Mouse (Mus musculus): Measurements from ENCODE around the gene Frmd4b. TPM values are rescaled to one million over a fixed set of nuclear protein-coding genes. Genes with fewer than 3 reads are reported as not detected.

The Frmd4b gene
- polyA plus RNA-seq, 1 experiment from 2014 or later, result 15.7 TPM

DNA sequence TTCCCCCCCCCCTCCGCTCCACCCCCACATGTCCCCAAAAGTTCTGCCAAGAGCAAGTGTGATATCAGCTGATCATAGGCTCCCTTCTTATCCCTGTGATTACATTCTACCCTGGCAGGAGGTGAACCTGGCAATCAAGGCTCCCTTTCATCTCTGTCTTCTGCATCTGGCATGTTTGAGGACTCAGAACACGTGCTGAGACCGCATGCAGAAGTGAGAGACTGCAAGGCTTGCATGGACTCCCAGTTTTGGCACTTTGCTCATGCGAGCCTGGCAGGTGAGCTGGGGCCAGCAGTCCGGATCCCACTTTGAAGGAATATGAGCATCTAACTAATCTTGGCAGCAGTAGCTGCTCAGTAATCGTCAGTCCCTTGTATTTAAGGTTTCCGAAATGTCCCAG, 39.1 kb downstream of the Frmd4b start:
- Histone ChIP-seq H3K4me3 (no peak overlapping the region), H3K27ac (no peak overlapping the region), H3K4me1 (peaks cover 26% of the 10 kb centered on the region), H3K9ac (no peak overlapping the region), H3K27me3 (no peaks in the 10 kb centered on the region), H3K36me3 (no peaks in the 10 kb centered on the region), H3K4me2 (no peak overlapping the region), H3K9me3 (no peaks in the 10 kb centered on the region)
- WGBS, result 78% methylated on average over 7 of the region's 7 CpGs
- no peak for ATAC-seq (ENCODE audit: borderline replicate concordance, extremely low read depth, low FRiP score, low TSS enrichment)

- no peak for ATAC-seq (ENCODE audit: borderline replicate concordance, extremely low read depth, low FRiP score, low TSS enrichment)
- no peaks in the 10 kb centered on the region for H3K27me3 ChIP-seq
- peaks cover 22% of the 10 kb centered on the region for H3K4me1 ChIP-seq
- H3K9ac ChIP-seq, result no peak overlapping the region
- H3K9me3 ChIP-seq, result no peaks in the 10 kb centered on the region
- H3K27ac ChIP-seq, result no peak overlapping the region
- H3K36me3 ChIP-seq, result no peaks in the 10 kb centered on the region
- WGBS, result 65% methylated on average over 4 of the region's 4 CpGs
- no peak overlapping the region for H3K4me2 ChIP-seq
- no peak overlapping the region for H3K4me3 ChIP-seq
Measured at GRCm38 (mm10) chr6:97577349-97577748, 40.0 kb downstream of the Frmd4b start.

- Histone ChIP-seq H3K27me3 (no peaks in the 10 kb centered on the region), H3K4me3 (no peak overlapping the region), H3K36me3 (no peaks in the 10 kb centered on the region), H3K4me1 (peaks cover 18% of the 10 kb centered on the region), H3K9me3 (no peaks in the 10 kb centered on the region), H3K4me2 (no peak overlapping the region), H3K27ac (no peak overlapping the region), H3K9ac (no peak overlapping the region)
- no peak for ATAC-seq (ENCODE audit: borderline replicate concordance, extremely low read depth, low FRiP score, low TSS enrichment)
- 36% methylated on average over 7 of the region's 7 CpGs for WGBS
Measured at GRCm38 (mm10) chr6:97576565-97577346, 40.6 kb downstream of the Frmd4b start.

GRCm38 (mm10) chr6:97576096-97576495, 41.2 kb downstream of the Frmd4b start:
- H3K9ac ChIP-seq, result no peak overlapping the region
- no peak overlapping the region for H3K27ac ChIP-seq
- WGBS, result 90% methylated on average over 7 of the region's 7 CpGs
- no peaks in the 10 kb centered on the region for H3K27me3 ChIP-seq
- no peaks in the 10 kb centered on the region for H3K36me3 ChIP-seq
- no peaks in the 10 kb centered on the region for H3K9me3 ChIP-seq
- no peak overlapping the region for H3K4me3 ChIP-seq
- no peak overlapping the region for H3K4me2 ChIP-seq
- H3K4me1 ChIP-seq, result peaks cover 16% of the 10 kb centered on the region
- no peak for ATAC-seq (ENCODE audit: borderline replicate concordance, extremely low read depth, low FRiP score, low TSS enrichment)

- Histone ChIP-seq H3K9me3 (no peaks in the 10 kb centered on the region), H3K36me3 (no peaks in the 10 kb centered on the region), H3K4me1 (peaks cover 14% of the 10 kb centered on the region; the same call in 1 of the 2 replicates), H3K4me3 (no peak overlapping the region), H3K27me3 (no peaks in the 10 kb centered on the region), H3K27ac (no peak overlapping the region), H3K4me2 (no peak overlapping the region), H3K9ac (no peak overlapping the region)
- 71% methylated on average over 5 of the region's 5 CpGs for WGBS
- no peak for ATAC-seq (ENCODE audit: borderline replicate concordance, extremely low read depth, low FRiP score, low TSS enrichment)
Measured at GRCm38 (mm10) chr6:97574973-97575372, 42.4 kb downstream of the Frmd4b start.

- H3K27ac ChIP-seq, result no peak overlapping the region
- peaks cover 8% of the 10 kb centered on the region; the same call in 1 of the 2 replicates for H3K4me1 ChIP-seq
- H3K9ac ChIP-seq, result no peak overlapping the region
- H3K4me2 ChIP-seq, result no peak overlapping the region
- H3K4me3 ChIP-seq, result no peak overlapping the region
- H3K36me3 ChIP-seq, result no peaks in the 10 kb centered on the region
- H3K9me3 ChIP-seq, result no peaks in the 10 kb centered on the region
- 81% methylated on average over 5 of the region's 5 CpGs for WGBS
- no peak for ATAC-seq (ENCODE audit: borderline replicate concordance, extremely low read depth, low FRiP score, low TSS enrichment)
- no peaks in the 10 kb centered on the region for H3K27me3 ChIP-seq
Measured at GRCm38 (mm10) chr6:97572226-97572625, 45.1 kb downstream of the Frmd4b start.

DNA sequence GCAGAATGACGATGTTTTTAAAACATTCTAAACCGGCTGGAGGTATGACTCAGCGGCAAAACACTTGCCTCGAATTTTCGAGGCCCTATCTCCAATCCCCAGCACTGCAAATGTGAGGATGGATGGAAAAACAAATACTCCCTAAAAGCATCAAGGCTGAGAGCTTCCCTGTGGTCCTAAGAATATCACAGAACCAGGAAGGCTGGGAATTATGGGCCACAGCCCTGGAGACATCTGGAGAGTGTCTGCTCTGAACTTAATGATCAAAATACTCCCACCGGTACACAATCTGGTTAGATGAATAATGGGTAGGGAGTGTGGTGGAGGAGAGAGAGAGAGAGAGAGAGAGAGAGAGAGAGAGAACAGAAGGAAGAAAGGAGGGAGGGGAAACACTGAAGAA, 48.8 kb downstream of the Frmd4b start:
- no peak for ATAC-seq (ENCODE audit: borderline replicate concordance, extremely low read depth, low FRiP score, low TSS enrichment)
- Histone ChIP-seq H3K9ac (no peak overlapping the region), H3K27ac (no peak overlapping the region), H3K27me3 (no peaks in the 10 kb centered on the region), H3K4me1 (no peaks in the 10 kb centered on the region), H3K4me3 (no peak overlapping the region), H3K36me3 (no peaks in the 10 kb centered on the region), H3K9me3 (no peaks in the 10 kb centered on the region), H3K4me2 (no peak overlapping the region)
- 17% methylated on average over 6 of the region's 6 CpGs for WGBS

- H3K36me3 ChIP-seq, result no peaks in the 10 kb centered on the region
- no peak overlapping the region for H3K27ac ChIP-seq
- no peaks in the 10 kb centered on the region for H3K4me1 ChIP-seq
- H3K4me3 ChIP-seq, result no peak overlapping the region
- no peaks in the 10 kb centered on the region for H3K9me3 ChIP-seq
- H3K9ac ChIP-seq, result no peak overlapping the region
- no peak for ATAC-seq (ENCODE audit: borderline replicate concordance, extremely low read depth, low FRiP score, low TSS enrichment)
- no peak overlapping the region for H3K4me2 ChIP-seq
- no peaks in the 10 kb centered on the region for H3K27me3 ChIP-seq
- 62% methylated on average over 4 of the region's 4 CpGs for WGBS
Measured at GRCm38 (mm10) chr6:97566746-97567145, 50.6 kb downstream of the Frmd4b start.

GRCm38 (mm10) chr6:97557147-97557546, 60.2 kb downstream of the Frmd4b start:
- H3K9ac ChIP-seq, result no peak overlapping the region
- no peaks in the 10 kb centered on the region for H3K36me3 ChIP-seq
- no peak overlapping the region for H3K4me2 ChIP-seq
- H3K9me3 ChIP-seq, result no peaks in the 10 kb centered on the region
- H3K27ac ChIP-seq, result no peak overlapping the region
- WGBS, result 69% methylated on average over 8 of the region's 8 CpGs
- no peaks in the 10 kb centered on the region for H3K27me3 ChIP-seq
- peaks cover 16% of the 10 kb centered on the region for H3K4me1 ChIP-seq
- ATAC-seq (ENCODE audit: borderline replicate concordance, extremely low read depth, low FRiP score, low TSS enrichment), result no peak
- no peak overlapping the region for H3K4me3 ChIP-seq

DNA sequence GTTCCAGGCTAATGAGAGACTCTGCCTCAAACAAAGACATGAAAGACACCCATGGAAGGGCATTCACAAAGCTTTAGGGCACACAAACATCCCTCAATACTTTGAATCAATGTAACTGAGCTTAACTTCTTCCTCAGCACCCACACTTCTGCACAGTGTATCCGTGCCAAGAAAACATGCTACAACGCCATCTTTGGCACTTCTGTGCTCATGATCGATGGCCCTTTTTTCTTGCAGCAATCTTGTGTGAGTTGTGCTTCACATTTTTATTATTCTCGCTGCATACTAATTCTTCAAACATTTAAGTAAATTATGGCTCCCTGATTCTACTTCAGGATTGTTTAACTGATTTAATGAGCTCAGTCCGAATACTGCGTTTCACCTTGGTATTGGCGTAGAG, 61.7 kb downstream of the Frmd4b start:
- Histone ChIP-seq H3K4me2 (no peak overlapping the region), H3K27ac (no peak overlapping the region), H3K9me3 (no peaks in the 10 kb centered on the region), H3K36me3 (no peaks in the 10 kb centered on the region), H3K4me3 (no peak overlapping the region), H3K27me3 (no peaks in the 10 kb centered on the region), H3K4me1 (peaks cover 25% of the 10 kb centered on the region), H3K9ac (no peak overlapping the region)
- ATAC-seq (ENCODE audit: borderline replicate concordance, extremely low read depth, low FRiP score, low TSS enrichment), result no peak
- WGBS, result 94% methylated on average over 7 of the region's 7 CpGs

DNA sequence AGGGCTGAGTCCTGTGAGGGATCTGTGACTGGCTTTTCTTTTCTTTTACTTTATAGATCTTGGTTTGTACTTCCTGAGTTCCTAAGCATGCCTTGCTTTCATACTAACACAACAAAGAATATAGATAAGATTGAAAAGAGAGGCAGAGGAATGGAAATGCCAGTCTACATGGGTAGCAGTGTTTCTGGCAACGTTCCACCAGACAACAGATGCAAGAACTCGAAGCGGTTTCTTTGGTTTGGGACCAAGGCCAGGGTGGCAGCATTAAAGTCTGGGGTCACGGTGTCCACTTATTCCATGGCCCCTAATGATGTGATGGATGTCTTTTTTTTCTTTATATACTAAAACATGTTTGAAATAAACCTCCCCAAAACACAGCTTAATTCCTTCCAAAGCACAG, 63.9 kb downstream of the Frmd4b start:
- Histone ChIP-seq H3K27ac (no peak overlapping the region), H3K4me1 (peaks cover 25% of the 10 kb centered on the region), H3K4me3 (no peak overlapping the region), H3K36me3 (no peaks in the 10 kb centered on the region), H3K9me3 (no peaks in the 10 kb centered on the region), H3K9ac (no peak overlapping the region), H3K4me2 (no peak overlapping the region), H3K27me3 (no peaks in the 10 kb centered on the region)
- WGBS, result 51% methylated on average over 4 of the region's 4 CpGs
- no peak for ATAC-seq (ENCODE audit: borderline replicate concordance, extremely low read depth, low FRiP score, low TSS enrichment)

- no peaks in the 10 kb centered on the region for H3K27me3 ChIP-seq
- H3K9me3 ChIP-seq, result no peaks in the 10 kb centered on the region
- no peak for ATAC-seq (ENCODE audit: borderline replicate concordance, extremely low read depth, low FRiP score, low TSS enrichment)
- peaks cover 25% of the 10 kb centered on the region for H3K4me1 ChIP-seq
- WGBS, result 86% methylated on average over 3 of the region's 3 CpGs
- H3K4me3 ChIP-seq, result no peak overlapping the region
- no peak overlapping the region for H3K9ac ChIP-seq
- no peaks in the 10 kb centered on the region for H3K36me3 ChIP-seq
- H3K27ac ChIP-seq, result no peak overlapping the region
- no peak overlapping the region for H3K4me2 ChIP-seq
Measured at GRCm38 (mm10) chr6:97552573-97552972, 64.8 kb downstream of the Frmd4b start.

GRCm38 (mm10) chr6:97551884-97552283, 65.5 kb downstream of the Frmd4b start:
- no peak overlapping the region for H3K4me3 ChIP-seq
- 56% methylated on average over 8 of the region's 8 CpGs for WGBS
- H3K4me1 ChIP-seq, result peaks cover 25% of the 10 kb centered on the region
- no peaks in the 10 kb centered on the region for H3K36me3 ChIP-seq
- H3K9me3 ChIP-seq, result no peaks in the 10 kb centered on the region
- H3K4me2 ChIP-seq, result no peak overlapping the region
- H3K27ac ChIP-seq, result no peak overlapping the region
- H3K9ac ChIP-seq, result no peak overlapping the region
- no peak for ATAC-seq (ENCODE audit: borderline replicate concordance, extremely low read depth, low FRiP score, low TSS enrichment)
- H3K27me3 ChIP-seq, result no peaks in the 10 kb centered on the region
